Mouse (Mus musculus): ENCODE data around the gene 6030498E09Rik.

Gene 6030498E09Rik

GRCm38 (mm10) chrX:38772478-38772877, at the start of gene 6030498E09Rik:
Gene 6030498E09Rik, plus strand, starts transcription at chrX:38772671.
- no peak for DNase-seq

- DNase-seq = no peak
Measured at GRCm38 (mm10) chrX:38730081-38730480, 42.4 kb upstream of the 6030498E09Rik start.

DNA sequence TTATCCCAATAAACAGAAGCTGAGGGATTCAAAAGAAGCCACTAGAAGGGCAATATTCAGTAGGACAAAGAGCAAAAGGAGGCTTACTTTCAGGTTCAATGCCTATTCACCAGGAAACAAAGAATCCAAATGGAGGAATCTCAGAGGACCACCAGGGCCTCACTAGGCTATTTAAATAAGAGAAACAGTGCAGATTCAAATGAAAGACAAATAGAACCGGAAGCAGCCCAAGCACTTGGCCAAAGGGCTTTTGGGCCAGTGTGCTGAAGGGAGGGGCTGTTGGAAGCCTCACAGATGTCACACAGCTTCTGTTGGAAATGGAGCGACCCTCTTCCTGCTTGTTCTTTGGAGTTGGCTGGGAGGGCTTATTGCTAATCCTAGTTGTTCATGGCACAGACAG, 41.8 kb upstream of the 6030498E09Rik start:
- DNase-seq = no peak

- no peak for DNase-seq
Measured at GRCm38 (mm10) chrX:38733683-38734082, 38.8 kb upstream of the 6030498E09Rik start.

DNA sequence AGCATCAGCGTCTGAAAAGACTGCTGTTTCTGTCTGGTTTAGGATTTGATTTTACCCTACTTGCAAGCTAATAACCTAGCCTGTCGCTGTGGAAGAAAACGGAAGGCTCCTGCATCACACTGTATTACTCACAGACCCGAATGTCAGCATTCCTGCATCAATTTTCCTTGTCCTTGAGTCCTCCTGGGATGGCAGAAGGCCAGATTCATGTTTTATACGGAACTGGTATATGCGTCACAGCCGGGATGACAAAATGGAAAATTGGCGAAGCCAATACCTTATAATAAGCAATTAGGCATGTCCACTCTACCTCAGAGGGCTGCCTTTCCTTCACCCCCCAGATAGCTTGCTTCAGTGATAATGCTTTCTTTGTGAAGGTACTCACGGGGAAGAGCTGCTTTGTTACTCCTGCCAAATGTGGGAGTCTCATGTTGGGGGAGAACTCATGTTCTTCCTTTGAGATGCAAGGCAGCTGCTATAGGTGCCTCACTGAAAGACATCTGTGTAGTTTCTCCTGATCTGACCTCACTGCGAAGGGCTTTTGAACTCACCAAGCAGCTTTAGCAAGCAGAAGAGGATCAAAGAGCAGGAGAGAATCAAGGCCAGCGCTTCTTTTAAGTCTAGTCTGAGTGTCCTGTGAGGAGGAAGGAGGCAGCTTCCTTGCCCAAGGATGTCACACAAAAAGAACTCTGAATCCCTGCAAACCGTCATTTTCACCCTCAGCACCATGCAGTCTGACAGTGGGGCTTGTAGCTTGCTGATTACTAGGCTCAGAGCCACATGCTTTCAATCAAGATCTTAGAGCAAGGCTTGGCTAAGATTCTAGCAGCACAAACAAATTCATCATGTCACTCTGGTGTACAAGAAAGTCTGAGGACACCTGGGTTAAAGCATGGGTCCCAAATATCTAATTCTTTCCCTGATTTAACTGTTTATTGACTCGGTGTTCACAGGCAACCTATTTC, 37.3 kb upstream of the 6030498E09Rik start:
- DNase-seq = no peak

DNA sequence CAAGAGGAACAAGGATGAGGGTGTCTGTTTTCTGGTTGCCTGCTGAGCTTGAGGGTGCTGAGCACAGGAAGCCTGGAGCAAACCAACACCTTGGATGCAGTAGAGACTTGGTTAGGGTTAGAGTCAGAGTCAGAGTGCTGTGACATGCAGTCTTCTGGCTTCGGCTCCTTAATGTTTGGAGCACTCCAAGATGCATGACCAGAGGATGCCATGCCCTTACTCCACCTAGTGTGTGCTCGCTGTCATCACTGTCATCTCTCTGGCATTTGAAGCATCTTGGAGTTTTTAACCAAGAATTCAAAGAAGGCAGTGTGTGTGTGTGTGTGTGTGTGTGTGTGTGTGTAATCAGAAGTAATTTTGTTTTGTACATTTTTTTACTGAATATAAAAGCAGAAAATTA, 1.0 kb upstream of the 6030498E09Rik start:
- no peak for DNase-seq

DNA sequence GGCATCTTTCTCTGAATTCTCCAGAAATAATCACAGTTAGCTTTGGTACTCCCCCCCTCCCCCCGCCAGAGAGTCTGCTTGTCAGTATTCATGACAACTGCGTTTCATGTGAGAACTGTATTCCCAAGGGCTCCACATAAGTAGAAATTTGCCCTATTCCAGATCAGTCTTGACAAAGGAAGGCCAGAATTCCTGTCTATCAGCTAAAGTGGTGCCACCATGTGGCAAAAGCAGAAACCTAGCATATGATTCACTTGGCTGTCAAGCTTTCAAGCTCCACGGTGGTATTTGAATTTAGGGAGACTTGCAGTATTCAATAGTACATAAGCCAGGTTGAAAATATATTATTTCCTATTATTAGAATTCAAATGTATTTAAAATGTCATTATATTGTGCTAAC, 585 bp upstream of the 6030498E09Rik start:
- DNase-seq = no peak

DNA sequence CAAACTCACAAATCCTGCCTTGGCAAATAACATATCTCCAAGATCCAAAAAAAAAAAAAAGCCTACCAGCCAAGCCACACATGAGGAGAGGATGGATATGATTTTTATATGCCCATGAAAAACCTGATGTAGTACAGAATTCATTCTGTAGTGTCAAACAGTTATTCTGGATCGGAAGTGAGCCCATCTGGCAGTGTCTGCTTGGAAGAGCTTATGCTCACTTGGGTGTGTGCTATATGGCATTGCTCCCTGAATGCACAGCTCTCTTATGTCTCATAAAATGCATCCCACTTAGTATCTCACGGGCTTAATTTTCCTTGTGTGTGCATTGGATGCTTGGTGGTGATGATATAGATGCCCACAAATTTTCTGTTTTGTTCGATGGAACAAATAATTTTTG, 21.9 kb downstream of the 6030498E09Rik start:
- no peak for DNase-seq

GRCm38 (mm10) chrX:38813934-38814333, 41.5 kb downstream of the 6030498E09Rik start:
- no peak for DNase-seq

DNA sequence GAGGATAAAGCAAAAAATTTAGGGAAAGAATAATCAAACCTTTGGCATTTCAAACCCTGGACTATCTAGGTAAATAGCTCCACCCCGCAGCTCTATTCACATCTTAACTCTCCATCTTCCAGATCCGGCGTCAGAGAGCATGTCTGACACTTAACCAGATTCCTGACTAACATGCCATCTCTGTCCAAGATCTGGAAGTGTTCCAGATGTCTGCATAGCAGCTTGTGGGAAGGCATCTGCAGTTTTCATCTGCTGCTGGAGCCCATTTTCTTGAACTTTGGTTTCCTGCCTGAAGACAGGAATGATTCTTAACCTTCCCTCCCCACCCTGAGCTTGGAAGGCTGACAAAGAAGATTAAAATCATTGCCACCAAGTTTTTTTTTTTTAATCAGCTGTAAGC, 44.4 kb downstream of the 6030498E09Rik start:
- DNase-seq = no peak

DNA sequence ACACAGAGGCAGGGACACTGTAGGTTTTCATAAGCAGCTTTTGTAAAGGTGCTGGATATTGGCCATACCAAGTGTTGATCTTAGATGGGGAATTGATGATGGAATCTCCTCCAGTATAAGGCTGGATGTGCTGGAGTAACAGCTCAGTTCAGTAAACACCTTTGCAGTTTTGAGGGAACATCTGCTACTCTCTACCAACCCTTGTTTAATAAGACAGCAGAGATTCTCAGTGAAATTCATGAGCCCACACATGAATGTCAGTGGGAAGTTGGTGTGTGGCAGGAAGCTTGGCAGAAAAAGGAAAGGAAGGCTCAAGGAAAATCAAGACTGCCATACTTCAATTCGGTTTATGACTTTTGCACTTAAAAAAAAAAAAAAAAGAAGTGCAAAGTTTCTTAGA, 186.1 kb downstream of the 6030498E09Rik start:
- no peak for DNase-seq

DNA sequence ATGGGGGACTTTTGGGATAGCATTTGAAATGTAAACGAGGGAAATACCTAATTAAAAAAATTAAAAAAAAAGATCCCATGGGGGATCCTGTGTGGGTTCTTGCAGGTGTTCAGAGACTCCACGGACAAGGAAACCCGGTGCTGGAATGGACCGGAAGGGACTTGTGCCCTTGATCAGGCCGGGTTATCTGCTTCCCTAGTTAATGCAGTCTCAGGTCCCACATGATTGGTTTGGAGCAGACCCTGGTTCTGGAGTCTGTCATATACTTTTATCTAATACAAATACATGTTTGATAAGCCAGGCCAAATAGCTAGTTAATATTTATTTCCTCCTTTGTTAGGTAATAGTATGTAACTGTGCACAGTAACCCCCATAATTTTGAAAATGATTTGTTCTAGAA, 223.8 kb downstream of the 6030498E09Rik start:
- DNase-seq = no peak
